13 mouse cellular contexts compared by ENCODE assay signal in genomic region chr2:4501257-4502027, GRCm38 (mm10).
DNase-seq lines count a peak whose midpoint lies in the region; ATAC-seq and TF ChIP-seq lines count a peak whose summit lies in the region.
"Had no signal": no experiment of that assay in that cellular context is flagged by ENCODE, and none has a peak within 500 bp of the region (broad histone marks: within the 10 kb centered on the region; RNA-seq: fewer than 3 reads in every experiment).

No protein-coding gene starts in this region.

- H3K27me3 ChIP-seq in kidney, postnatal 0 days (ENCODE audit: insufficient read depth, low read length), result no peaks in the 10 kb centered on the region
- H3K27me3 ChIP-seq: midbrain, embryonic 12.5 days; stomach, embryonic 15.5 days had no signal

- H3K4me2 ChIP-seq in kidney, postnatal 0 days (ENCODE audit: low read length), result no peak overlapping the region
- H3K4me2 ChIP-seq: midbrain, embryonic 12.5 days; stomach, embryonic 15.5 days had no signal

- peak; percentile 67 for DNase-seq in adrenal gland, adult 2 months
- no peak for DNase-seq in adrenal gland, postnatal 4 days (ENCODE audit: low spot score in 2 of 2)
- DNase-seq in right cerebral cortex, adult 18-20 months, result peak; percentile 53
- no peak for DNase-seq in right cerebral cortex, postnatal 10 days (ENCODE audit: low spot score in 2 of 2)
- DNase-seq in kidney, postnatal 0 days (ENCODE audit: low spot score), result peak; percentile 46
- DNase-seq in right cerebral cortex, postnatal 25 days, result no peak
- DNase-seq: cerebellum, adult 11-12 months; forebrain, postnatal 0 days; left cerebral cortex, postnatal 4 days had no signal

- no peak overlapping the region for H3K9ac ChIP-seq in kidney, postnatal 0 days (ENCODE audit: low read depth, low read length)
- H3K9ac ChIP-seq: forebrain, postnatal 0 days; midbrain, embryonic 12.5 days; stomach, embryonic 15.5 days had no signal

- WGBS in kidney, postnatal 0 days, result 52% methylated on average over 15 of the region's 15 CpGs
- WGBS in olfactory bulb, adult 2 months, result 30% methylated on average over 15 of the region's 15 CpGs

- H3K4me3 ChIP-seq in kidney, postnatal 0 days (replicated peaks; ENCODE audit: low read depth, low read length), result no peak overlapping the region
- no peak overlapping the region for H3K4me3 ChIP-seq in olfactory bulb, adult 2 months (ENCODE audit: insufficient read depth, low read depth, low read length)
- H3K4me3 ChIP-seq: midbrain, embryonic 12.5 days; stomach, embryonic 15.5 days had no signal

- no peak for ATAC-seq in kidney, postnatal 0 days (replicated peaks; ENCODE audit: low FRiP score, low read depth)
- no peak for ATAC-seq in inflammation-experienced regulatory T-cells, adult 6 months
- ATAC-seq: forebrain, postnatal 0 days had no signal

- H3K9me3 ChIP-seq in kidney, postnatal 0 days (replicated peaks; ENCODE audit: low read length), result no peaks in the 10 kb centered on the region
- H3K9me3 ChIP-seq: midbrain, embryonic 12.5 days; stomach, embryonic 15.5 days had no signal

- H3K4me1 ChIP-seq in kidney, postnatal 0 days (replicated peaks; ENCODE audit: insufficient read depth, low read length), result peaks cover 11% of the 10 kb centered on the region; the same call in 1 of the 2 replicates
- peaks cover 19% of the 10 kb centered on the region for H3K4me1 ChIP-seq in olfactory bulb, adult 2 months (ENCODE audit: control insufficient read depth, insufficient read depth, low read length)
- H3K4me1 ChIP-seq: stomach, embryonic 15.5 days had no signal

- no peaks in the 10 kb centered on the region for H3K36me3 ChIP-seq in kidney, postnatal 0 days (ENCODE audit: insufficient read depth, low read length)
- H3K36me3 ChIP-seq: stomach, embryonic 15.5 days had no signal

- TF ChIP-seq POLR2A in olfactory bulb, adult 2 months (IDR thresholded peaks at IDR 0.05; ENCODE audit: insufficient read depth, low read depth, low read length), result no peak

- H3K27ac ChIP-seq in kidney, postnatal 0 days, result 0 out of 2 replicates have a peak overlapping the region, but pooled peaks have one; percentile 31
- peak overlapping the region; percentile 80 for H3K27ac ChIP-seq in olfactory bulb, adult 2 months (ENCODE audit: insufficient read depth, low read depth, low read length)
- H3K27ac ChIP-seq: midbrain, embryonic 12.5 days; stomach, embryonic 15.5 days had no signal

- no peak for TF ChIP-seq CTCF in kidney, postnatal 0 days (IDR thresholded peaks at IDR 0.05; ENCODE audit: low read depth)
- TF ChIP-seq CTCF in olfactory bulb, adult 2 months (IDR thresholded peaks at IDR 0.05; ENCODE audit: insufficient read depth, low read depth, low read length), result no peak

Comparison
In these comparisons a context has a peak if more than half of its experiments do, and no peak if none do; other contexts are left out.
1. DNase-seq: peak in adrenal gland, adult 2 months (single experiment), right cerebral cortex, adult 18-20 months (single experiment) and kidney, postnatal 0 days (single experiment); none in adrenal gland, postnatal 4 days (0 of 2), right cerebral cortex, postnatal 10 days (0 of 2) and right cerebral cortex, postnatal 25 days (single experiment).